Comparison of ENCODE assay signal across 22 mouse cellular contexts in the genomic region with DNA sequence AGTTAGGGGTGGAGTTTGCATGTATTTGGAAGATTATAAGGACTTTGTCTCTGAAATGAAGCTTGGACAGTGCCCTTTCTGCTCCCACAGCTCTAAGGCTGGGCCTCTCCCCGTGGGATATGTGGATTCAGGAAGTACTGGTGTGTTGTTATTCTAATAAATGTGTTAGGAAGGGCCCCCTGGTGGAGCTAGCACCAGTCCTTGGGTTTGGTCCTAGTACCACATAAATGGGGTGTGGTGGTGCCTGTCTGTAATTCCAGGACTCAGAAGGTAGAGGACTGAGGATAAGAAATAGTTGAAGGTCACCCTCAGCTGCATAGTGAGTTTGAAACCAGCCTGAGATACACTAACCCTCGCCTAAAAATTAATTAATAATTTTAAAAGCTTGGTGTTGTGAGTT. TPM values are rescaled to one million over a fixed set of nuclear protein-coding genes. Genes with fewer than 3 reads are reported as not detected.
DNase-seq lines count a peak whose midpoint lies in the region; ATAC-seq and TF ChIP-seq lines count a peak whose summit lies in the region.
"Had no signal": no experiment of that assay in that cellular context is flagged by ENCODE, and none has a peak within 500 bp of the region (broad histone marks: within the 10 kb centered on the region; RNA-seq: fewer than 3 reads in every experiment).

No protein-coding gene starts in this region.

- no peak overlapping the region for H3K4me3 ChIP-seq in heart, postnatal 0 days (ENCODE audit: low read depth, low read length)
- no peak overlapping the region for H3K4me3 ChIP-seq in heart, embryonic 10.5 days
- no peak overlapping the region for H3K4me3 ChIP-seq in lung, adult 2 months (replicated peaks; ENCODE audit: extremely low read depth, low read depth, low read length)
- H3K4me3 ChIP-seq in intestine, embryonic 15.5 days (replicated peaks), result no peak overlapping the region
- H3K4me3 ChIP-seq: embryonic facial prominence, embryonic 15.5 days; heart, embryonic 12.5 days; hindbrain, embryonic 12.5 days; megakaryocyte, embryonic 14.5 days; midbrain, embryonic 15.5 days; neural tube, embryonic 13.5 days had no signal

- ATAC-seq in heart, postnatal 0 days (ENCODE audit: insufficient read depth, low read depth), result no peak
- ATAC-seq in intestine, embryonic 15.5 days, result 0 out of 2 replicates have a peak, but pooled peaks have one; percentile 37
- ATAC-seq: forebrain, embryonic 14.5 days; midbrain, embryonic 15.5 days had no signal

- TF ChIP-seq EP300 in heart, postnatal 0 days (IDR thresholded peaks at IDR 0.05; ENCODE audit: low read depth), result no peak

- H3K4me2 ChIP-seq in heart, postnatal 0 days (ENCODE audit: low read depth, low read length), result no peak overlapping the region
- no peak overlapping the region for H3K4me2 ChIP-seq in intestine, embryonic 15.5 days (replicated peaks)
- H3K4me2 ChIP-seq: embryonic facial prominence, embryonic 15.5 days; heart, embryonic 12.5 days; hindbrain, embryonic 12.5 days; midbrain, embryonic 15.5 days; neural tube, embryonic 13.5 days had no signal

- no peaks in the 10 kb centered on the region for H3K4me1 ChIP-seq in heart, postnatal 0 days (ENCODE audit: control insufficient read depth, insufficient read depth)
- H3K4me1 ChIP-seq in heart, embryonic 10.5 days, result 0 out of 2 replicates have a peak, but pooled peaks cover 4% of the 10 kb centered on the region
- no peaks in the 10 kb centered on the region; the same call in 1 of the 2 replicates for H3K4me1 ChIP-seq in lung, adult 2 months (ENCODE audit: control insufficient read depth, insufficient read depth, low read length)
- H3K4me1 ChIP-seq in intestine, embryonic 15.5 days (replicated peaks), result no peaks in the 10 kb centered on the region
- H3K4me1 ChIP-seq: embryonic facial prominence, embryonic 15.5 days; hindbrain, embryonic 12.5 days; megakaryocyte, embryonic 14.5 days; midbrain, embryonic 15.5 days; neural tube, embryonic 13.5 days had no signal

- H3K36me3 ChIP-seq in heart, postnatal 0 days (replicated peaks; ENCODE audit: control insufficient read depth, insufficient read depth, low read length), result no peaks in the 10 kb centered on the region
- no peaks in the 10 kb centered on the region for H3K36me3 ChIP-seq in heart, embryonic 10.5 days
- H3K36me3 ChIP-seq in intestine, embryonic 15.5 days, result no peaks in the 10 kb centered on the region
- H3K36me3 ChIP-seq: embryonic facial prominence, embryonic 15.5 days; heart, embryonic 12.5 days; hindbrain, embryonic 12.5 days; midbrain, embryonic 15.5 days; neural tube, embryonic 13.5 days had no signal

- H3K9me3 ChIP-seq in heart, postnatal 0 days (replicated peaks; ENCODE audit: control insufficient read depth, low read length), result no peaks in the 10 kb centered on the region
- H3K9me3 ChIP-seq in heart, embryonic 10.5 days, result no peaks in the 10 kb centered on the region
- H3K9me3 ChIP-seq in intestine, embryonic 15.5 days, result no peaks in the 10 kb centered on the region
- H3K9me3 ChIP-seq: embryonic facial prominence, embryonic 15.5 days; heart, embryonic 12.5 days; hindbrain, embryonic 12.5 days; midbrain, embryonic 15.5 days; neural tube, embryonic 13.5 days had no signal

- no peak overlapping the region for H3K27ac ChIP-seq in heart, postnatal 0 days (ENCODE audit: low read depth)
- no peak overlapping the region for H3K27ac ChIP-seq in heart, embryonic 10.5 days
- H3K27ac ChIP-seq in intestine, embryonic 15.5 days, result no peak overlapping the region
- H3K27ac ChIP-seq: embryonic facial prominence, embryonic 15.5 days; hindbrain, embryonic 12.5 days; liver, embryonic 14.5 days; midbrain, embryonic 15.5 days; neural tube, embryonic 13.5 days had no signal

- intact Hi-C loops in left cerebral cortex, postnatal 25 days (cut with DNase I), result no loop called here

- H3K9ac ChIP-seq in heart, postnatal 0 days (replicated peaks; ENCODE audit: low read depth, low read length), result no peak overlapping the region
- H3K9ac ChIP-seq in intestine, embryonic 15.5 days, result no peak overlapping the region
- H3K9ac ChIP-seq: embryonic facial prominence, embryonic 15.5 days; heart, embryonic 12.5 days; hindbrain, embryonic 12.5 days; liver, embryonic 14.5 days; midbrain, embryonic 15.5 days; neural tube, embryonic 13.5 days had no signal

- TF ChIP-seq CTCF in heart, postnatal 0 days (IDR thresholded peaks at IDR 0.05; ENCODE audit: low read depth), result no peak
- TF ChIP-seq CTCF in lung, adult 2 months (IDR thresholded peaks at IDR 0.05; ENCODE audit: insufficient read depth, low read length), result no peak

- TF ChIP-seq POLR2A in lung, adult 2 months (IDR thresholded peaks at IDR 0.05; ENCODE audit: borderline replicate concordance, extremely low read depth, low read depth, low read length), result no peak

- H3K27me3 ChIP-seq in heart, postnatal 0 days (ENCODE audit: control insufficient read depth, insufficient read depth, low read length), result 0 out of 2 replicates have a peak, but pooled peaks cover 1% of the 10 kb centered on the region
- 0 out of 2 replicates have a peak, but pooled peaks cover 5% of the 10 kb centered on the region for H3K27me3 ChIP-seq in heart, embryonic 10.5 days (ENCODE audit: insufficient read depth, poor library complexity, severe bottlenecking)
- no peaks in the 10 kb centered on the region; the same call in 1 of the 2 replicates for H3K27me3 ChIP-seq in intestine, embryonic 15.5 days (replicated peaks)
- H3K27me3 ChIP-seq: CH12.LX; embryonic facial prominence, embryonic 15.5 days; midbrain, embryonic 15.5 days; neural tube, embryonic 13.5 days had no signal

- 25% methylated on average over 2 of the region's 2 CpGs for WGBS in heart, postnatal 0 days
- WGBS in heart, embryonic 10.5 days, result 38% methylated on average over 2 of the region's 2 CpGs
- 25% methylated on average over 2 of the region's 2 CpGs for WGBS in lung, adult 2 months
- WGBS in intestine, embryonic 15.5 days, result 20% methylated on average over 2 of the region's 2 CpGs

- peak; percentile 6 for DNase-seq in heart, postnatal 0 days (ENCODE audit: low spot score)
- no peak for DNase-seq in heart, embryonic 10.5 days (ENCODE audit: low spot score)
- DNase-seq in lung, postnatal 36 days, result peak; percentile 44
- DNase-seq in lung, adult 2 months, result no peak
- DNase-seq in testis, postnatal 14 days (ENCODE audit: low spot score), result no peak
- DNase-seq in left cerebral cortex, postnatal 25 days (ENCODE audit: low spot score in 2 of 2), result no peak
- DNase-seq in thymus, postnatal 25 days, result no peak
- DNase-seq: cerebellum, adult 2 months; cerebellum, postnatal 25 days; kidney, postnatal 14 days; thymus, postnatal 36 days had no signal

RNA-seq across cellular contexts. Expression of a gene that starts 24.1 kb away (rescaled TPM):
- total RNA-seq in heart, postnatal 0 days (2014; rRNA removed; ENCODE audit: low replicate concordance), result 0.08 TPM in 1 of 2 replicates, not detected in the other
- polyA plus RNA-seq in heart, postnatal 0 days (2015; fragmentation: Nextera tagmentation; extraction: Ambion mirVana), result 0.83 and 1.1 TPM in 2 replicates
- polyA plus RNA-seq in heart, embryonic 10.5 days (2016; fragmentation: Nextera tagmentation; extraction: Ambion mirVana), result 0.89 and 1.4 TPM in 2 replicates
- polyA plus RNA-seq in lung, adult 2 months (2012; rRNA removed), result 4.4 and 4.5 TPM in 2 replicates
- 1.3 and 1.4 TPM in 2 replicates for polyA plus RNA-seq in intestine, embryonic 15.5 days (2015; fragmentation: Nextera tagmentation; extraction: Ambion mirVana)
- total RNA-seq in left cerebral cortex, postnatal 25 days (2021), result under 1 TPM; 0.34 to 0.76 TPM

RNA-seq across cellular contexts. Expression of a gene that starts 31.9 kb away (rescaled TPM):
- 13.4 and 36.2 TPM in 2 replicates for total RNA-seq in heart, postnatal 0 days (2014; rRNA removed; ENCODE audit: low replicate concordance)
- polyA plus RNA-seq in heart, postnatal 0 days (2015; fragmentation: Nextera tagmentation; extraction: Ambion mirVana), result 83.0 and 87.2 TPM in 2 replicates
- polyA plus RNA-seq in heart, embryonic 10.5 days (2016; fragmentation: Nextera tagmentation; extraction: Ambion mirVana), result 93.9 and 118 TPM in 2 replicates
- polyA plus RNA-seq in lung, adult 2 months (2012; rRNA removed), result 27.7 and 28.3 TPM in 2 replicates
- polyA plus RNA-seq in intestine, embryonic 15.5 days (2015; fragmentation: Nextera tagmentation; extraction: Ambion mirVana), result 107 and 111 TPM in 2 replicates
- 100 to 1,000 TPM; 104 to 114 TPM for total RNA-seq in left cerebral cortex, postnatal 25 days (2021)

RNA-seq across cellular contexts. Expression of a gene that starts 32.2 kb away (rescaled TPM):
- 54.2 and 56.4 TPM in 2 replicates for total RNA-seq in heart, postnatal 0 days (2014; rRNA removed; ENCODE audit: low replicate concordance)
- polyA plus RNA-seq in heart, postnatal 0 days (2015; fragmentation: Nextera tagmentation; extraction: Ambion mirVana), result 539 and 573 TPM in 2 replicates
- polyA plus RNA-seq in heart, embryonic 10.5 days (2016; fragmentation: Nextera tagmentation; extraction: Ambion mirVana), result 724 and 889 TPM in 2 replicates
- polyA plus RNA-seq in lung, adult 2 months (2012; rRNA removed), result 121 and 126 TPM in 2 replicates
- 888 and 1,051 TPM in 2 replicates for polyA plus RNA-seq in intestine, embryonic 15.5 days (2015; fragmentation: Nextera tagmentation; extraction: Ambion mirVana)
- total RNA-seq in left cerebral cortex, postnatal 25 days (2021), result 100 to 1,000 TPM; 209 to 243 TPM

RNA-seq across cellular contexts. Expression of a gene that starts 41.4 kb away (rescaled TPM):
- total RNA-seq in heart, postnatal 0 days (2014; rRNA removed; ENCODE audit: low replicate concordance), result 12.7 and 19.5 TPM in 2 replicates
- 3.3 and 3.4 TPM in 2 replicates for polyA plus RNA-seq in heart, postnatal 0 days (2015; fragmentation: Nextera tagmentation; extraction: Ambion mirVana)
- 2.1 and 3.0 TPM in 2 replicates for polyA plus RNA-seq in heart, embryonic 10.5 days (2016; fragmentation: Nextera tagmentation; extraction: Ambion mirVana)
- polyA plus RNA-seq in lung, adult 2 months (2012; rRNA removed), result 9.7 and 11.3 TPM in 2 replicates
- polyA plus RNA-seq in intestine, embryonic 15.5 days (2015; fragmentation: Nextera tagmentation; extraction: Ambion mirVana), result 2.3 and 2.5 TPM in 2 replicates
- 1 to 10 TPM; 1.9 to 2.3 TPM for total RNA-seq in left cerebral cortex, postnatal 25 days (2021)
- total RNA-seq: granulocyte monocyte progenitor cell, adult 5-6 weeks had no signal

RNA-seq across cellular contexts. Expression of a gene that starts 45.7 kb away (rescaled TPM):
- 0.99 and 8.7 TPM in 2 replicates for total RNA-seq in heart, postnatal 0 days (2014; rRNA removed; ENCODE audit: low replicate concordance)
- 0.21 and 0.31 TPM in 2 replicates for polyA plus RNA-seq in heart, postnatal 0 days (2015; fragmentation: Nextera tagmentation; extraction: Ambion mirVana)
- polyA plus RNA-seq in heart, embryonic 10.5 days (2016; fragmentation: Nextera tagmentation; extraction: Ambion mirVana), result 2.1 and 4.5 TPM in 2 replicates
- polyA plus RNA-seq in lung, adult 2 months (2012; rRNA removed), result 3.3 and 6.5 TPM in 2 replicates
- polyA plus RNA-seq in intestine, embryonic 15.5 days (2015; fragmentation: Nextera tagmentation; extraction: Ambion mirVana), result 1.7 and 1.9 TPM in 2 replicates
- 1 to 10 TPM; 7.6 to 9.6 TPM for total RNA-seq in left cerebral cortex, postnatal 25 days (2021)

Comparison
In these comparisons a context has a peak if more than half of its experiments do, and no peak if none do; other contexts are left out.
1. DNase-seq: peak in heart, postnatal 0 days (single experiment) and lung, postnatal 36 days (single experiment); none in heart, embryonic 10.5 days (single experiment), lung, adult 2 months (single experiment), testis, postnatal 14 days (single experiment), left cerebral cortex, postnatal 25 days (0 of 2) and thymus, postnatal 25 days (single experiment).